Mouse (Mus musculus) brain, embryonic 18.5 days (tissue): ENCODE results near the gene Lgals9.

Experiments
- DNase-seq: peaks from one replicate; pipeline ENCODE4 v3.0.0-alpha.2; 2012; ENCODE audit warnings: low read depth, low spot score

The Lgals9 gene

DNA sequence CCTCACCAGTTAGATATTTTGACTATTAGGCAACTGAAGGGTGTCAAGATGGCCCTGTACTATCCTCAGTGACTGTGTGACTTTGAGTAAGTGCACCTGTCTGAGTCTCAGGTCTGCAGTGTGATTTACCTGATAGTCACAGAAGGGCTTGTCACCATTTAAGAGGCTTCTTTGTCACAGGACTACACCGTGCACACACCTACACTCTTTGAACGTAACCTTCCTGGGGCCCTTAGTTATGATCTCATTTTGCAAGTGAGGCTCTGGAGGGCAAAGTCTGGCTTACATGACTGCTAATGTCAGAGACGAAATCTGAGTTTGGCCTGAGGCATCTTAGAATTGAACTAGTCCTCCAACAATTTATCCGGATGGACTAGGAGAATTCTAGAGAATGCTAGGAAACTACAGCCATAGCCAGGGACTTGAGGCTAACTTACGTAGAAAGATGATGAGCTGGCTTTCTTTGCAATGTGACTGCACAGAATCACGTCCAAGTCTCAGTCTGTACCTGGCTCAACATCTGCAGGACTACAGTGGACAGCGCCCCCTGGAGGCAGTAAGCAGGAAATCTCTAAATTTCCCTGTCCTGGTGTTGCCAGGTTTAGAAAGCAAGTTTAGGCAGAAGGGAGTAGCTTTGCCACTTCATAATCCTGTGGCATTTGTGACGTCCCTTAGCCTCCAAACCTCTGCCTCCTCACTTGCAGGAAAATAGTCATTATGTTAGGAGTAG, 61.9 kb downstream of the Lgals9 start:
- no peak for DNase-seq

DNA sequence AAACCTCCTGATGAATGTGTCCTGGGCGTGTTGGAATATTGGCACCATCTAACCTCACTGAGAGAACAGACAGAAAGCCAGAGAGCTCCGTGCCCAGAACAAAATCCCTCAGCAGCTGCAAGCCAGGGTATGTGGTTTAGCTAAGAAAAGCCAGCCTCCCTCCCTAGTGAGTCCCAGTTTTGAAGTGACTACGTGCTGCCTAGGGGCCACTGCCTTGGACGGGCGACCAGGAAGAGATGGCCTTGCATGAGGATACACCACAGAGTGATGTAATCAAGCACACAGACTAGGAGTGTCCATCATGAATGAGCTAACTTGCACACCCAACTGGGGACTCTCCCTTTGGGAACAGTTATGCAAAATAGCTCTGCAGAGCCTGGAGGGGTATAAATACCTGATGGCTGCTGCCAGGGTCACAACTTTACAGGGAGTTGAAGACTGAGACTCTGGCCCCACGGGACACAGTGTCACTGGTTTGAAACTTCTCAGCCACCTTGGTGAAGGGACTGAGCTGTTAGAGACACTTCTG, 64.3 kb downstream of the Lgals9 start, which contains the start of gene Nos2:
Gene Nos2, plus strand, starts transcription at position 377 of the 529 bp plus-strand sequence.
- DNase-seq, result no peak

DNA sequence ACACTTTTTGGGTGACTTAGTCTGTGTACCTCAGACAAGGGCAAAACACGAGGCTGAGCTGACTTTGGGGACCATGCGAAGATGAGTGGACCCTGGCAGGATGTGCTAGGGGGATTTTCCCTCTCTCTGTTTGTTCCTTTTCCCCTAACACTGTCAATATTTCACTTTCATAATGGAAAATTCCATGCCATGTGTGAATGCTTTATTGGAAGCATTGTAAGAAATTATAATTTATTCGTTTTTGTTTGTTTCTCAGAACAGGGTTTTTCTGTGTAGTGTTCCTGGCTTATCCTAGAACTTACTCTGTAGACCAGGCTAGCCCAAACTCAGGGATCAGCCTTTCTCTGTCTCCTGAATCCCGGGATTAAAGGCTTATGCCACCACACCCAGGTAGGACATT, 65.0 kb downstream of the Lgals9 start:
- DNase-seq, result no peak

DNA sequence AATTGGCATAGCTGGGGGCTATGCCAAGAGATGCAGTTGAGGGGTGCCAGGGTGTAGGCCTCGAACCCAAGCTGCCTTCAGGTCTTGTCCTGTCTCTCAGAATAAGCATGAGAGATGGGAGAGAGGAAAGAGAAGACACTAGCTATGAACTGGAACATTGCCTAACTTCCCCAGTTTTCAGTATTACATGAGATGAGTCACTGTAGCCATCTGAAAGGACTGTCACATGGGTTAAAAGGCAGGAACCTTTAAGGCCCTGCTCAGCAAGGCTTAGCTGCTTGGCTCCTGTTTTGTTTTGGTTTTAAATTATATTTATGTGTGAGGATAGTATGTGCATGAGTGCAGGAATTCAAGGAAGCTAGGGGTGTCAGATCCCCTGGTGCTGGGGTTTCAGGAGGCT, 68.3 kb downstream of the Lgals9 start:
- no peak for DNase-seq

- no peak for DNase-seq
Observed at GRCm38 (mm10) chr11:78915473-78915872, 69.3 kb downstream of the Lgals9 start.
